Mouse (Mus musculus) embryo, embryonic 10 days (tissue): ENCODE results near the gene Rln1.

Experiments
- DNase-seq: peaks from one replicate; pipeline ENCODE4 v3.0.0-alpha.2; 2015; ENCODE audit warnings: low spot score

The Rln1 gene

GRCm38 (mm10) chr19:29334068-29334745, at the start of gene Rln1:
Gene Rln1 (minus strand): TSS chr19:29334670.
- peak; percentile 59 for DNase-seq

DNA sequence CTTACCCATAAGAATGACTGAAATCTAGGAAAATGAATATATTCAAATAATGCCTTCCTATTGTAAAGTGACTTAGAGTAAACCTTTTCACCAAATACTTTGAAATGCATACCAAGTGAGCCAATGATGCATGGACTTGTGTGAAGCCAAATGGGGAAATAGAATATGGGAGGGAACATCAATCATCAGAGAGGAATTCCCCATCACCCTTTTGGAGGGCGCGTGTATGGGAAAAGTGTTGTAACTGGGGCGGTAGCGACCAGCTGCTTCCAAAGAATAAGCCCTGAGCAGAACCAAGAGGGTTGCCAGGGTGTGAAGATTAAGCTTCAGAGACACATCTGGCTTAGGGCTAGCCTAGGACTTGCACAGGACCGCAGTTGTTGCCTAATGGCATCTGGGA, 48.9 kb upstream of the Rln1 start:
- DNase-seq, result no peak

GRCm38 (mm10) chr19:29379839-29380603, 45.6 kb upstream of the Rln1 start:
- DNase-seq, result no peak

GRCm38 (mm10) chr19:29376382-29376781, 41.9 kb upstream of the Rln1 start:
- no peak for DNase-seq

GRCm38 (mm10) chr19:29374947-29375346, 40.5 kb upstream of the Rln1 start:
- DNase-seq, result no peak

GRCm38 (mm10) chr19:29373438-29373837, 39.0 kb upstream of the Rln1 start:
- DNase-seq, result no peak

- no peak for DNase-seq
These were observed 38.2 kb upstream of the Rln1 start for GRCm38 (mm10) chr19:29372621-29373020.

GRCm38 (mm10) chr19:29372138-29372537, 37.7 kb upstream of the Rln1 start:
- no peak for DNase-seq

- no peak for DNase-seq
These were observed 37.0 kb upstream of the Rln1 start for GRCm38 (mm10) chr19:29371284-29372081.

GRCm38 (mm10) chr19:29370545-29371283, 36.2 kb upstream of the Rln1 start:
- no peak for DNase-seq

GRCm38 (mm10) chr19:29370112-29370511, 35.6 kb upstream of the Rln1 start:
- DNase-seq, result no peak

GRCm38 (mm10) chr19:29368671-29369309, 34.3 kb upstream of the Rln1 start:
- no peak for DNase-seq

DNA sequence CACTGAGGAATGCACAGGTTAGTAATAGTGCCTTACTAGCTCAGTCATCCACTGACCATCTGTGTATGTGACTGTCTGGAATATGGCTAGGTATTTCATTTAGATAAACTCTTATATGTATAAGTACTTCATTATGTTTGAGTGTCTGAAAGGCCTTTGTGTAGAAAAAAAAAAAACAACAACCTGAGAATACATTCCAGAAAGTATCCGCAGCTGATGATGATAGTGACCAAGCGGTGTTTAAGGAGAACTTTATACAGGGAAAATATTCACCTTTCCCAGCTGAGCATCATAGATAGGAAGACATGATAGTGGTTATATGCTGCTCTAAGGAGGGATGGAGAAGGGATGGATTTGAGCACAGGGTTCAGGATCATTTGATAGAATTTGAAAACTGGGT, 33.6 kb upstream of the Rln1 start:
- DNase-seq, result no peak

GRCm38 (mm10) chr19:29366969-29367622, 32.6 kb upstream of the Rln1 start, which contains the start of the genes Plgrkt and Cd274:
Gene Plgrkt (minus strand): TSS chr19:29367390.
Gene Cd274 (plus strand): TSS chr19:29367455.
- peak; percentile 75 for DNase-seq

DNA sequence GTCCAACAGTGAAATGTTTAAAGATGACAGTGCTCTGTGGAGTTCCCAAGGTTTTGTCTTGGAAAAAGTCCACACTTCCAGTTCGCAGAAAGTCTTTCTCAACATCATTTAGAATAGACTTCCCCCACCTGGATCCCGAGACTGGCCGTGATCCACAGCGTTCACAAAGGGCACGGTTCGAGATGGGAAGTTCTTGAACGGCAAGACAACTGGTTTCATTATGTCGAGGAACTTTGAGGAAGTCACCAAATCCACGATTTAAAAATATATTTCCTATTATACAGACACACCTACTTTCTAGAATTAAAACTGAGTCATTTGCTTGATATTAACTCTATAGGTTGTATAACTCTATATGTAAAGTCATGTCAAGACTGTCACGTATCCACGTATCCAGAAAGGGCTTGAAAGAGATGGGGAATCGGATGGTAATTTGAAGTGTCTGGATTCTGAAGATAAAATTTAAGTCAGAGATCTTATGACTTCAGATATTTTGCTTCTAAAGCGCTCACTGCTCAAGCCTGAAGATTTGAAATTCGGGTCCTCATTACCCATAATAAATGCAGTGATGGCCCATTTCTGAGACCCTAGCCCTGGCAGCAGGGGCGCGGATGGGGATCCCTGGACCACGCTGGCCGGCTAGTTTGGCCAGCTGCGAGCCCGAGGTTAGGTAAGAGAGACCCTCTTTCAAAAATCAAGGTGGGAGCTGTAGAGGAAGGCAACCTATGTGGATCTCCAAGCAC, 31.9 kb upstream of the Rln1 start:
- no peak for DNase-seq

- DNase-seq, result no peak
These were observed 30.6 kb upstream of the Rln1 start for GRCm38 (mm10) chr19:29365105-29365504.

DNA sequence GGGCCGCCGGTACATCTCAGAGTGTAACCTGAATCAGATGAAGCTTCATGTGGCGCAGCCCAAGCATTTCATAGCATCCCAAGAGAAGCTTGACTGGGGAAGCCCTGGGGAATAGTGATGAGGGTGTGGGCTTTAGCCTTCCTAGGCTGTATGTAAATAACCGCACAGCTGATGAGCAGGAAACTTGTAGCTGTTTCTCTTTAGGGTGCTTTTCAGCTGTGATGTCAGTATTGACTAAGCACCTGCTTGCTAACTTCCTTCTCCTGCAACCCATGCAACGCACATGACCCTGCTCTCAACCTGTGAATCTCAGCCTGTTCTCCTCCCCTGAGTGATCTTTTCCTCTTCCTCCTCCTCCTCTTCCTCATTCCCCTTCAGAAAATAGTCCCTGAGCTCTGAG, 29.6 kb upstream of the Rln1 start:
- no peak for DNase-seq

- no peak for DNase-seq
These were observed 29.1 kb upstream of the Rln1 start for GRCm38 (mm10) chr19:29363557-29363956.

DNA sequence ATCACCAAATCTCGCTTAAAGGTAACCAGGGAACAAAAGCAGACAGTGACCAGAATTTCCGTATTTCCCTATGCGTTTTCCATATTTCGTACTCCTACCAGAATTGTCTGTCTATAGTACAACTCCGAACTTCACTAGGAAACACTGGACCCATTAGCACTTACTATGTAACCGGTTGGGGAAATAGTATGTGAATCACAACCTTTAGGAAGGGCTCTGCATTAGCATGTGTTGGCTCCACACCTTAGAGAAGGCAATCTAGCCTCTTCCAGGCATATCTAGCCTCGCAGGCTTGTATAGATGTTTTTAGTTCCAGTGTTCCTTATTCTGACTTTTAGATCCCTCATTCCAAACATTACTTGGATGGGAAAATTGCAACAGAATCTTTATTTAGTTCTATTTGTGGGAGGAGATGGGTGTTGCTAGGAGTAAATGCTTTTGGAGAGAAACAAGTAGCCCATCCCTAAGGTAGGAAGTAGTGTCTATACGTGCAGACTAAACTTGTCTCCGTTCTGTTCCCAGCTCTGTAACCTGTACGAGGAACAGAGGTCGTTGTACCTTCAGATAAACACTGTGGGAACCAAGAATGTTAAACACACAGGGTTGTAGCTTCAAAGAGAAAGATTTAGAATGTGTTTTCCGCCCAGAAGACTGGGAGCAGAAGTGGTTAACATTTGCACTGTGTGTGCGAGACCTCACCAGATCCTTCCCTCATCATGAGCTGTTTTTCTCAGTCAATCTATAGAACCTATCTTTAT, 27.9 kb upstream of the Rln1 start:
- DNase-seq, result no peak
